Mouse (Mus musculus): ENCODE data around the gene Tshz2.

GRCm38 (mm10) chr2:169597357-169597756, 35.5 kb upstream of the Tshz2 start:
- TF ChIP-seq EP300 (IDR thresholded peaks at IDR 0.05) (no peak), CTCF (IDR thresholded peaks at IDR 0.05) (no peak)

Measured in lung, postnatal 0 days (tissue).